Mouse (Mus musculus) G1E (cell line): ENCODE data around the gene Dtx2.

Experiments used
- CTCF ChIP-seq: IDR thresholded peaks from 2 replicates; pipeline ENCODE4 v1.5.1; 2012; ENCODE audit warnings: low read depth, low read length, inconsistent platforms, mixed read lengths
- GATA1 ChIP-seq: IDR thresholded peaks from 2 replicates; pipeline ENCODE4 v1.6.1; 2012; ENCODE audit warnings: borderline replicate concordance, low read length, inconsistent platforms, mixed read lengths
- POLR2AphosphoS5 ChIP-seq: IDR thresholded peaks from 2 replicates; pipeline ENCODE4 v1.6.1; 2012; ENCODE audit warnings: low read depth, low read length, inconsistent platforms; ENCODE audit not compliant: insufficient replicate concordance
- TAL1 ChIP-seq: conservative IDR thresholded peaks from 2 replicates; pipeline ENCODE4 v1.6.1; 2012; ENCODE audit warnings: low read depth, low read length, inconsistent platforms, mixed read lengths

- TF ChIP-seq CTCF (no peak), TAL1 (no peak), GATA1 (no peak), POLR2AphosphoS5 (no peak)
Observed at GRCm38 (mm10) chr5:136077001-136077550, 82.5 kb downstream of the Dtx2 start.
